ENCODE assay signal across 8 mouse cellular contexts in the genomic region with DNA sequence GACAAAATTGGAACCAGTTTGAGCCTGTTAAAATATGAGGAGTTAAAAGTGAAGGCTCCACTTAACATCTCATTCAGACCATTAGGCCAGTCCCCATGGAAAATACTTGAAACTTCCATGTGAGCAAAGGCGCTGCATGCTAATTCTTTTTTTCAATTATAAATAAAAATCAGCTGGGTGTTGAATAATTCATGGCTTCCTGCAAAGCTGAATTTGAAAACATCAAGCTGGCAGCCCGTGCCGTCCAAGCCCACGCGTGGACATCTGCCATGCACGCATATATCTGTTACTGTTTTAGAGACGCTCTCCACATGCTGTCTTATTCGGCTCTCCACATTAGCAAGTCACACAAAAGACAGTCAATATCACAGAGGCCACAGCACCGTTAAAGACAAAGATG.
DNase-seq lines count a peak whose midpoint lies in the region; ATAC-seq lines count a peak whose summit lies in the region.
"Had no signal": no experiment of that assay in that cellular context is flagged by ENCODE, and none has a peak within 500 bp of the region (broad histone marks: within the 10 kb centered on the region; RNA-seq: fewer than 3 reads in every experiment).

No protein-coding gene starts in this region.

- no peak overlapping the region for H3K4me2 ChIP-seq in embryonic facial prominence, embryonic 14.5 days (ENCODE audit: low read depth, low read length)
- H3K4me2 ChIP-seq in neural tube, embryonic 12.5 days (replicated peaks) = peak overlapping the region; percentile 27

- 66% methylated on average over 9 of the region's 9 CpGs for WGBS in embryonic facial prominence, embryonic 14.5 days
- WGBS in neural tube, embryonic 12.5 days = 26% methylated on average over 9 of the region's 9 CpGs

- no peaks in the 10 kb centered on the region for H3K9me3 ChIP-seq in embryonic facial prominence, embryonic 14.5 days (ENCODE audit: control insufficient read depth, low read length)
- H3K9me3 ChIP-seq in neural tube, embryonic 12.5 days = no peaks in the 10 kb centered on the region

- peak; percentile 23 for DNase-seq in embryonic facial prominence, embryonic 14.5 days (ENCODE audit: low spot score)
- peak; percentile 82 to 90 for DNase-seq in frontal cortex, adult 2 months (ENCODE audit: extremely low spot score in 1 of 2, low spot score in 1 of 2)
- peak; percentile 81 to 91 for DNase-seq in layer of hippocampus, postnatal 14 days (ENCODE audit: low spot score in 2 of 2)
- DNase-seq in urinary bladder, adult 2 months (ENCODE audit: low spot score) = no peak
- no peak for DNase-seq in testis, postnatal 14 days (ENCODE audit: low spot score)

- ATAC-seq in embryonic facial prominence, embryonic 14.5 days (ENCODE audit: low read depth) = no peak
- peak; percentile 92 for ATAC-seq in neural tube, embryonic 12.5 days (ENCODE audit: low FRiP score, low read depth)
- no peak for ATAC-seq in granulocyte monocyte progenitor cell, adult 5-6 weeks (replicated peaks; ENCODE audit: poor library complexity, severe bottlenecking)
- ATAC-seq: inflammation-experienced regulatory T-cells, adult 6 months had no signal

- H3K27ac ChIP-seq in embryonic facial prominence, embryonic 14.5 days (replicated peaks; ENCODE audit: low read depth, low read length) = no peak overlapping the region
- no peak overlapping the region for H3K27ac ChIP-seq in neural tube, embryonic 12.5 days

- H3K4me3 ChIP-seq in embryonic facial prominence, embryonic 14.5 days (ENCODE audit: low read depth, low read length) = no peak overlapping the region
- H3K4me3 ChIP-seq in neural tube, embryonic 12.5 days = no peak overlapping the region

- no peaks in the 10 kb centered on the region for H3K36me3 ChIP-seq in embryonic facial prominence, embryonic 14.5 days (ENCODE audit: control insufficient read depth, insufficient read depth, low read length)
- no peaks in the 10 kb centered on the region for H3K36me3 ChIP-seq in neural tube, embryonic 12.5 days

- no peaks in the 10 kb centered on the region for H3K4me1 ChIP-seq in embryonic facial prominence, embryonic 14.5 days (ENCODE audit: control insufficient read depth, insufficient read depth, low read length)
- peaks cover 10% of the 10 kb centered on the region for H3K4me1 ChIP-seq in neural tube, embryonic 12.5 days

- H3K9ac ChIP-seq in embryonic facial prominence, embryonic 14.5 days (ENCODE audit: low read depth, low read length) = no peak overlapping the region
- no peak overlapping the region for H3K9ac ChIP-seq in neural tube, embryonic 12.5 days

- H3K27me3 ChIP-seq in embryonic facial prominence, embryonic 14.5 days (replicated peaks; ENCODE audit: control insufficient read depth, insufficient read depth, low read length) = no peaks in the 10 kb centered on the region
- no peaks in the 10 kb centered on the region for H3K27me3 ChIP-seq in neural tube, embryonic 12.5 days (replicated peaks)

Comparison
In these comparisons a context has a peak if more than half of its experiments do, and no peak if none do; other contexts are left out.
1. DNase-seq: peak in embryonic facial prominence, embryonic 14.5 days (single experiment), frontal cortex, adult 2 months (2 of 2) and layer of hippocampus, postnatal 14 days (2 of 2); none in urinary bladder, adult 2 months (single experiment) and testis, postnatal 14 days (single experiment).